Mouse (Mus musculus) heart, embryonic 12.5 days (tissue): ENCODE measurements at regions not wholly inside any gene's neighbourhood (a gene's known extent, or its start where the extent isn't known, plus 50 kb on each side); places are given as distances from the start of the nearest gene placed in this dataset.

Source experiments
- ATAC-seq: fragments of 200-750 bp; cut with Nextera tagmentation; 2 replicates; pipeline ENCODE4 v1.8.0; 2017; ENCODE audit warnings: moderate TSS enrichment, moderate library complexity; ENCODE audit not compliant: insufficient number of reproducible peaks, low FRiP score
- H3K27ac ChIP-seq: fragments of 300-500 bp; sonication (generic); 2 replicates; pipeline ENCODE4 v1.5.1; 2016; ENCODE audit warnings: mild to moderate bottlenecking, moderate library complexity; ENCODE audit not compliant: poor library complexity, severe bottlenecking
- H3K27me3 ChIP-seq: fragments of 300-500 bp; sonication (generic); replicated peaks from 2 replicates; pipeline ENCODE4 v1.6.1; 2016; ENCODE audit warnings: mild to moderate bottlenecking, moderate library complexity
- H3K36me3 ChIP-seq: fragments of 300-500 bp; sonication (generic); 2 replicates; pipeline ENCODE4 v1.6.1; 2016; ENCODE audit warnings: mild to moderate bottlenecking, moderate library complexity
- H3K4me1 ChIP-seq: fragments of 300-500 bp; sonication (generic); replicated peaks from 2 replicates; pipeline ENCODE4 v1.6.1; 2016; ENCODE audit warnings: mild to moderate bottlenecking
- H3K4me2 ChIP-seq: fragments of 300-500 bp; sonication (generic); 2 replicates; pipeline ENCODE4 v1.6.1; 2016; ENCODE audit warnings: mild to moderate bottlenecking, moderate library complexity
- H3K4me3 ChIP-seq: fragments of 300-500 bp; sonication (generic); 2 replicates; pipeline ENCODE4 v1.5.1; 2016; ENCODE audit warnings: mild to moderate bottlenecking
- H3K9ac ChIP-seq: fragments of 300-500 bp; sonication (generic); 2 replicates; pipeline ENCODE4 v1.6.1; 2016; ENCODE audit warnings: mild to moderate bottlenecking, moderate library complexity
- H3K9me3 ChIP-seq: fragments of 300-500 bp; sonication (generic); replicated peaks from 2 replicates; pipeline ENCODE4 v1.6.1; 2016; ENCODE audit warnings: mild to moderate bottlenecking, moderate library complexity
- WGBS: fragments of 180-500 bp; shearing (Covaris S2); methylation state at CpG from one replicate; pipeline ENCODE4 v1.1.7; 2016; 5-methylcytosine and 5-hydroxymethylcytosine counted together

- 8% methylated on average over 5 of the region's 5 CpGs for WGBS
- peak; percentile 75 for ATAC-seq
- no peaks in the 10 kb centered on the region for H3K9me3 ChIP-seq
- H3K9ac ChIP-seq: no peak overlapping the region
- H3K4me2 ChIP-seq: peak overlapping the region; percentile 12
- H3K4me1 ChIP-seq: peaks cover 16% of the 10 kb centered on the region
- H3K27me3 ChIP-seq: no peaks in the 10 kb centered on the region
- no peak overlapping the region for H3K4me3 ChIP-seq
- H3K36me3 ChIP-seq: no peaks in the 10 kb centered on the region
- H3K27ac ChIP-seq: 0 out of 2 replicates have a peak overlapping the region, but pooled peaks have one; percentile 57
Observed at GRCm38 (mm10) chr12:15704412-15704811, 112.3 kb downstream of the Trib2 start.

GRCm38 (mm10) chr12:15702137-15702536 is 114.6 kb downstream of the Trib2 start:
- no peaks in the 10 kb centered on the region for H3K9me3 ChIP-seq
- no peaks in the 10 kb centered on the region for H3K36me3 ChIP-seq
- no peak overlapping the region for H3K27ac ChIP-seq
- H3K27me3 ChIP-seq: no peaks in the 10 kb centered on the region
- H3K4me2 ChIP-seq: no peak overlapping the region
- 90% methylated on average over 1 of the region's 1 CpGs for WGBS
- peaks cover 15% of the 10 kb centered on the region for H3K4me1 ChIP-seq
- H3K9ac ChIP-seq: no peak overlapping the region
- no peak overlapping the region for H3K4me3 ChIP-seq
- ATAC-seq: no peak

- H3K27ac ChIP-seq: no peak overlapping the region
- no peak for ATAC-seq
Observed at GRCm38 (mm10) chr12:15698829-15699228, 117.9 kb downstream of the Trib2 start.

GRCm38 (mm10) chr12:15698042-15698771 is 118.5 kb downstream of the Trib2 start:
- H3K9ac ChIP-seq: no peak overlapping the region
- no peak for ATAC-seq
- no peak overlapping the region for H3K4me3 ChIP-seq
- no peaks in the 10 kb centered on the region for H3K4me1 ChIP-seq
- 66% methylated on average over 6 of the region's 6 CpGs for WGBS
- H3K36me3 ChIP-seq: no peaks in the 10 kb centered on the region
- H3K9me3 ChIP-seq: no peaks in the 10 kb centered on the region
- H3K4me2 ChIP-seq: no peak overlapping the region
- H3K27ac ChIP-seq: no peak overlapping the region
- H3K27me3 ChIP-seq: no peaks in the 10 kb centered on the region

More at GRCm38 (mm10) chr12:15698829-15699228, 117.9 kb downstream of the Trib2 start:
- Histone ChIP-seq H3K9me3 (no peaks in the 10 kb centered on the region), H3K27me3 (no peaks in the 10 kb centered on the region), H3K4me1 (peaks cover under 1% of the 10 kb centered on the region; the same call in 1 of the 2 replicates), H3K4me3 (no peak overlapping the region), H3K36me3 (no peaks in the 10 kb centered on the region), H3K9ac (no peak overlapping the region), H3K4me2 (no peak overlapping the region)
- WGBS: 35% methylated on average over 4 of the region's 4 CpGs

GRCm38 (mm10) chr12:15688342-15688741 is 128.4 kb downstream of the Trib2 start:
- H3K9me3 ChIP-seq: no peaks in the 10 kb centered on the region
- H3K4me2 ChIP-seq: no peak overlapping the region
- no peaks in the 10 kb centered on the region for H3K36me3 ChIP-seq
- H3K4me1 ChIP-seq: no peaks in the 10 kb centered on the region
- H3K4me3 ChIP-seq: no peak overlapping the region
- no peaks in the 10 kb centered on the region for H3K27me3 ChIP-seq
- no peak overlapping the region for H3K27ac ChIP-seq
- ATAC-seq: no peak
- WGBS: 73% methylated on average over 2 of the region's 2 CpGs
- no peak overlapping the region for H3K9ac ChIP-seq

- H3K36me3 ChIP-seq: no peaks in the 10 kb centered on the region
- ATAC-seq: no peak
- H3K4me2 ChIP-seq: no peak overlapping the region
- no peaks in the 10 kb centered on the region for H3K27me3 ChIP-seq
- WGBS: 71% methylated on average over 5 of the region's 5 CpGs
- H3K9me3 ChIP-seq: no peaks in the 10 kb centered on the region
- no peak overlapping the region for H3K4me3 ChIP-seq
- H3K9ac ChIP-seq: no peak overlapping the region
- H3K27ac ChIP-seq: no peak overlapping the region
- H3K4me1 ChIP-seq: no peaks in the 10 kb centered on the region
Observed at GRCm38 (mm10) chr12:15684311-15684710, 132.4 kb downstream of the Trib2 start.

GRCm38 (mm10) chr12:15681678-15682355 is 134.9 kb downstream of the Trib2 start:
- Histone ChIP-seq H3K9ac (no peak overlapping the region), H3K4me2 (no peak overlapping the region), H3K4me1 (no peaks in the 10 kb centered on the region), H3K36me3 (no peaks in the 10 kb centered on the region), H3K9me3 (no peaks in the 10 kb centered on the region), H3K27me3 (no peaks in the 10 kb centered on the region), H3K27ac (no peak overlapping the region), H3K4me3 (no peak overlapping the region)
- no peak for ATAC-seq
- 77% methylated on average over 5 of the region's 5 CpGs for WGBS

- H3K4me2 ChIP-seq: no peak overlapping the region
- H3K4me1 ChIP-seq: no peaks in the 10 kb centered on the region
- H3K4me3 ChIP-seq: no peak overlapping the region
- H3K27me3 ChIP-seq: no peaks in the 10 kb centered on the region
- no peak overlapping the region for H3K27ac ChIP-seq
- H3K36me3 ChIP-seq: no peaks in the 10 kb centered on the region
- no peak for ATAC-seq
- 60% methylated on average over 3 of the region's 3 CpGs for WGBS
- no peak overlapping the region for H3K9ac ChIP-seq
- no peaks in the 10 kb centered on the region for H3K9me3 ChIP-seq
Observed at GRCm38 (mm10) chr12:15676127-15676526, 140.6 kb downstream of the Trib2 start.

GRCm38 (mm10) chr12:15659755-15660154 is 157.0 kb downstream of the Trib2 start:
- Histone ChIP-seq H3K4me2 (no peak overlapping the region), H3K27ac (no peak overlapping the region), H3K9me3 (no peaks in the 10 kb centered on the region), H3K4me3 (no peak overlapping the region), H3K4me1 (peaks cover 13% of the 10 kb centered on the region), H3K9ac (no peak overlapping the region), H3K36me3 (no peaks in the 10 kb centered on the region), H3K27me3 (no peaks in the 10 kb centered on the region)
- 51% methylated on average over 2 of the region's 2 CpGs for WGBS
- no peak for ATAC-seq

- no peak for ATAC-seq
- Histone ChIP-seq H3K4me3 (no peak overlapping the region), H3K4me2 (no peak overlapping the region), H3K4me1 (peaks cover 13% of the 10 kb centered on the region), H3K36me3 (no peaks in the 10 kb centered on the region), H3K27ac (no peak overlapping the region), H3K9me3 (no peaks in the 10 kb centered on the region), H3K27me3 (no peaks in the 10 kb centered on the region), H3K9ac (no peak overlapping the region)
- 71% methylated on average over 2 of the region's 2 CpGs for WGBS
Observed at GRCm38 (mm10) chr12:15659332-15659731, 157.4 kb downstream of the Trib2 start.

GRCm38 (mm10) chr12:15657748-15658251 is 158.9 kb downstream of the Trib2 start:
- ATAC-seq: no peak
- peaks cover 20% of the 10 kb centered on the region for H3K4me1 ChIP-seq
- no peaks in the 10 kb centered on the region for H3K36me3 ChIP-seq
- WGBS: 52% methylated on average over 3 of the region's 3 CpGs
- no peak overlapping the region for H3K4me3 ChIP-seq
- no peaks in the 10 kb centered on the region for H3K9me3 ChIP-seq
- H3K27me3 ChIP-seq: no peaks in the 10 kb centered on the region
- no peak overlapping the region for H3K9ac ChIP-seq
- H3K4me2 ChIP-seq: no peak overlapping the region
- H3K27ac ChIP-seq: no peak overlapping the region
